Mouse (Mus musculus) erythroblast, embryonic 14.5 days (primary cell): Measurements from ENCODE around the gene Rgs10.

Experiments
- GATA1 ChIP-seq: IDR thresholded peaks from 2 replicates; pipeline ENCODE4 v1.6.1; 2012; ENCODE audit warnings: low read length, inconsistent platforms, mixed read lengths
- TAL1 ChIP-seq: IDR thresholded peaks from 3 replicates; pipeline ENCODE4 v1.6.1; 2012; ENCODE audit warnings: low read length, inconsistent platforms, mixed read lengths

DNA sequence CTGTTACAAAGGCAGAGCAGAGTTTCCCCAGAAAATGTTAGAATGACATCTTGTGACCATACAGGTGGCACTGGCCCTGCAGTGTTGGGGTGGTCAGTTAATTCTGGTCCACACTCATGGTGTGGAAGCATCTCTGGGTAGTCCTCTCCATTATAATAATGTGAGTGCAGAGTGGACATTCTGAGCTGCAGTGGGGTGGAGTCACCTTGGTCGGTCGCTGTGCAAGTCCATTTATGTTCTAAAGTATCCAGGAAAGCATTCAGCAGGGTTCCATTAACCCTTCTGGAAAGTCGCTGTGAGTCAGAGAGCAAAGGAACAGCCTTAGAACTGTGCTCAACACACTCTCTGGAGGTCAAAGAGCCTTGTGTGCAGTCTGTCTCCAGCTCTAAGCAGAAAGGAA, 65.8 kb downstream of the Rgs10 start:
- TF ChIP-seq GATA1 (no peak), TAL1 (no peak)
